Mouse (Mus musculus): Measurements from ENCODE around the gene Cd209g. TPM values are rescaled to one million over a fixed set of nuclear protein-coding genes. Genes with fewer than 3 reads are reported as not detected.
"Not testable (repeated sequence)": the region's sequence is repeated elsewhere in the genome, so short reads cannot be mapped to it uniquely, and the experiment has no call there.

Gene Cd209g
- 0.18 TPM in 1 of 2 replicates, not detected in the other for total RNA-seq (2021)
- long read RNA-seq: 0 reads

DNA sequence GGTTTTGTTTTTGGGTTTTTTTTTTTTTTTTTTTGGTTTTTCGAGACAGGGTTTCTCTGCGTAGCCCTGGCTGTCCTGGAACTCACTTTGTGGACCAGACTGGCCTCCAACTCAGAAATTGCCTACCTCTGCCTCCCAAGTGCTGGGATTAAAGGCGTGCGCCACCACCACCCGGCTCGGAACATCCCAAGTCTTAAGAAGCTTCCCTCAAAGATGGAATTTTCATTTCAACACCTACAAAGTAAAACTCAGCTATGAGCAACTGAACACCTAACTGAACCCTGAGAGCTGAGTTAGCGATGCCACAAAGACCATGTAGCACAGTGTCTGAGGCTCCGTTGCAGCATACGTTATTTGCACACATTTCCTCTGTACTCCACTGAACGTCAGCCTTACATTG lies at the start of gene Cd209g:
TSS of gene Cd209g (plus strand) at position 301 of the 400 bp plus-strand sequence.
- no peak for DNase-seq

DNA sequence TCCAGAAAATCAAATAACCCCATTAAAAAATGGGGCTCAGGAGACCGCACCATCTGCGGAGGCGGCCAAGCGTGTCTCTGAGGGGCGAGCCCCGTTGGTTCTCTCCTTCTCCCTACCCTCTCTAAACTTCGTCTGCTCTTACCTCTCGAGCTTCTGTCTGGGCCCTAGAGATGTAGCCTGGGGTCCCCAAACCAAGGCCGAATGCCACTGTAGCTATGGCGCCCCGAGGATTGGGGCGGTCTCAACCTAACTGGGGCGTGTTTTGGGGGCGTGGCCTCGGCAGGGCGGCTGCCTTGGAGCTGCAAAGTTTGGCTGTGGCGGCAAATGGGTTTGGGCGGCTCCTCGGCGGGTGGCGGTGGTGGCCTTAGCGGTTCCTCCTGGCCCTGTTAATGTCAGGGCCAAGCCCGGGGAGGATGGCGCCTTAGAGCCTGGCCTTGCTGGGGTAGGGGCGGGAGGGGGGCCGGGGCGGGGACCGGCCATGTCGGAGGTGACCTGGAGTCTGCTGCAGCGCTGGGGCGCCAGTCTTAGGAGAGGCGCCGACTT lies 46.6 kb upstream of the Cd209g start:
- not testable (repeated sequence) for DNase-seq

DNA sequence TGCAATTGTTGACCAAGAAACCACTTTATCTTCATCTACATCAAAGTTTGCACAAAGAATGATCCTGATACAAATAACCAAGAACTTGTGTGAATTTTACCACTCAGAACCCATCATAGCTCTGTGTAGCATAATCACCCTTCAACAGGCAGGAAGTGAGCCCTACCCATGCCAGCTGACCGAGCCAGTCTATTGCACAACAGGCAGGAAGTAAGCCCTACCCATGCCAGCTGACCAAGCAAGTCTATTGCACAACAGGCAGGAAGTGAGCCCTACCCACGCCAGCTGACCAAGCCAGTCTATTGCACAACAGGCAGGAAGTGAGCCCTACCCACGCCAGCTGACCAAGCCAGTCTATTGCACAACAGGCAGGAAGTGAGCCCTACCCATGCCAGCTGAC lies 45.4 kb upstream of the Cd209g start:
- not testable (repeated sequence) for DNase-seq

DNA sequence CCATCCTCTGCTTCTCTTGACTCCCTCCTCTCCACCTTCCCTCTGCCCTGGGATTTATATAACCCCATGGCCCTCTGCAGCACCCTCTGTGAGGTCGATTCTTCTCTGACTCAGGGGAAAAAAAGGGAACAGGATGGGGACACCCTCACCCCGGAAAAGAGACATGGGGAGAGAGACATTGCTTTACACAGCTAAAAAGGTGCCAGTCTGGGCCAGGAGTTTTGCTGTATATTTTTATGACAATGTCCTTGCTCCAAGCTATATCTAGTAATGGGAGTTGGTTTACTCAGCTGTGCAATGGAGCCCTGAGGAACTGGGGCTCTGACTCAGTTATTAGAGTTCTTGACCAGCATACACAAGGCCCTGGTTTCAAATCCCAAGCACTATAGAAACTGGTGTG lies 28.2 kb upstream of the Cd209g start, which contains the start of gene Cd209f:
TSS of gene Cd209f (minus strand) at position 101 of the 400 bp plus-strand sequence.
- DNase-seq: not testable (repeated sequence)

DNA sequence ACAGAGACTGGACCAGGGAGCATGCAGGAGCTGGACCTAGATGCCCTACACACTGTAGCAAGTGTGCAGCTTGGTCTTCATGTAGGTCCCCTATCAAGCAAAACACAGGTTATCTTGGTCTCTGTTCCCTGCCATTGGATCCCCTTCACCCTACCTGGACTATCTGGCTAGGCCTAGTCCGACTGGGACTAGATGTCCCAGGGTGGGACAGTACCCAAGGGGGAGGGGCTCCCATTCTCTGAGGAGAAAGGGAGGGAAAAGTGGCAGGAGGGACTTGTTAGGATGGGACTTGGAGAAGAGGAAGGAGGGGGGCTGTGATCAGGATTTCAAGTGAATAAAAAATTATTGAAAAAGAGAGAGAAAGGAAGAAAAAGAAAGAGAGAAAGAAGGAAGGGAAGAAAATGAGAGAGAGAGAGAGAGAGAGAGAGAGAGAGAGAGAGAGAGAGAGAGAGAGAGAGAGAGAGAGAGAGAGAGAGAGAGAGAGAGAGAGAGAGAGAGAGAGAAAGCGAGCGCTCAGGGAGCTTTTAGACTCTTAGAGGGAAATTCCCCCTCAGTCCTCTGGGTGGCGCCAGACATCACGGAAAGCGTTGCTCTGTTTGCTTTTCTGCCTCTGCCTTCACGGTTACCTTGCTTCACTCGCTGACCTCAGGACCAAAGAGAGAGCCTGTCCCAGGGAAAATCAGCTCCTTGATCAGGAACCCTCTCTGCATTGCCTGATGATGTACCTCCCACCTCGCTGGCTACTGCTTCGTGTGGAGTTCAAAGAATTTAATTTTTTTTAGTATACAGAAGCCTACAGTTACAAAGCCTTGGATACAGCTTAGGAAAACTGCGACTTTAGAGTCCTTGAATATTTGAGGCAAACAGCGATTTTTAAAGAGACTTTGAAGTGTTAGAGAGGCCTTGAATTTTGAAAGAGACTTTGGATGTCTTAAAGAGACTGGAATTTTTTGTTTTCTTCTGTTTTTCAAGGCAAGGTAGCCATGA lies 6.1 kb downstream of the Cd209g start:
- peak; percentile 81 for DNase-seq

DNA sequence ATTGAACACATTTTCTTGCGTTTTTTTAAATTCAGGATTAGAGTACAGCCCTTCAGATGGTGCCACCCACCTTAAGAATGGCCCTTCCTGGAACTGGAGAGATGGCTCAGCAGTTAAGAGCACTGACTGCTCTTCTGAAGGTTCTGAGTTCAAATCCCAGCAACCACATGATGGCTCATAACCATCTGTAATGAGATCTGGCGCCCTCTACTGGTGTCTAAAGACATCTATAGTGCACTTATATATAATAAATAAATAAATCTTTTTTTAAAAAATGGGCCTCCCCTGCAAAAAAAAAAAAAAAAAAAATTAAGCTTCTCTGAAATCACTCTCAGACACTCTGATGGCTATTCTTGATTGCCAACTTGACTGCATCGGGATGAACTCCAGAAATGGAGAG lies 7.8 kb downstream of the Cd209g start:
- no peak for DNase-seq

DNA sequence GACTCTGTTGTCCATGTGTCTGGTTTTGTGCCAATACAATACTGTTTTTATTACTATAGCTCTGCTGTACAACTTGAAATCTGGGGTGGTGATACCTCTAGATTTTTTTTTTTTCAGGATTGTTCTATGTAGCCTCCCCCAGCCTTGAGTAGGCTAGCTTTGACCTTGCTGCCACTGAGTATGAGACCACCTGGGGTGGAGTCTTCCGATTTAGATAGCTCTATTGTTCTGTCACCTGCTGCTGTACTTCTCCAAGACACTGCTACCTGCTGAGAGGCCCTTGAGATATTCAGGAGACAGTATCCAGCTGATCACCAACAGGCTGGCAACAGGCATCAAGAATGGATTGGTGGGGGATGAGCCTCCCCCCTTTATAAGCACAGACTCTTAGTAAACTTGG lies 13.4 kb downstream of the Cd209g start:
- DNase-seq: no peak

DNA sequence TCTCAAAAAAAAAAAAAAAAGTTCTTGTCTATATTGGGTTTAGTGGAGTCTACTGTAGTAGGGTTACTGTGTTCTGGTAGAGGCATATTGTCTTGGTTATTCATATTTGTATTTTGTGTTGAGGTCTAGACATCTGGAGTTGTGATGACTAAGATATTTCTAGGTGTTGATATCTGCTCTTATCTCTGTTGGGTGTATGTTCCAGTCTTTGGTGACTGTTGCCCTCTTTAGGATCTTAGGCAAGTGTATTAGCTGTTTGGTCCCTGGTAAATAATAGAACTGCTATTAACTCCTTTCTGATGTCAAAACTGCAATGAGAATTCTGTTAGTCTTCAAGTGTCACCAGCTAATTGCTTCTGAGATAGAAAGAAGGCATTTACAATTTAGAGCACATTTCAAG lies 21.0 kb downstream of the Cd209g start:
- no peak for DNase-seq

DNA sequence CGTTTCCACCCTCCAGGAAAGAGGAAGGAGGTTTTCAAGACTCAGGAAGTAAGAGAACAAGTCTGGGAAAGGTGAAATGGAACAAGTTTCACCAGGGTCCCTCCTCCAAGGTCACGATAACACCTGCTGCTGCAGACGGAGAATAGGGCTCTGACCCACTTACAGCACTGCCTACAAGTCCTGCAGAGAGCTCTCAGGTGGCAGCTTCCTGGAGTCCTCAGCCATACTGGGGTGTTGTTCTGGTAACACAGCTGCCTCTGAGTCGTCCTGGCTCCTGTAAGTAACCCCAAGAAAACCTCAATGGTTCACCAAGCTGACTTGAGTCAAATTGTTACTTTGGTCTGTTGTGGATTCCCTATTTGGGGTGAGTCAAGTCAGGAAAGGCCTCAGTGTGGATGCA lies 28.9 kb downstream of the Cd209g start:
- no peak for DNase-seq

DNA sequence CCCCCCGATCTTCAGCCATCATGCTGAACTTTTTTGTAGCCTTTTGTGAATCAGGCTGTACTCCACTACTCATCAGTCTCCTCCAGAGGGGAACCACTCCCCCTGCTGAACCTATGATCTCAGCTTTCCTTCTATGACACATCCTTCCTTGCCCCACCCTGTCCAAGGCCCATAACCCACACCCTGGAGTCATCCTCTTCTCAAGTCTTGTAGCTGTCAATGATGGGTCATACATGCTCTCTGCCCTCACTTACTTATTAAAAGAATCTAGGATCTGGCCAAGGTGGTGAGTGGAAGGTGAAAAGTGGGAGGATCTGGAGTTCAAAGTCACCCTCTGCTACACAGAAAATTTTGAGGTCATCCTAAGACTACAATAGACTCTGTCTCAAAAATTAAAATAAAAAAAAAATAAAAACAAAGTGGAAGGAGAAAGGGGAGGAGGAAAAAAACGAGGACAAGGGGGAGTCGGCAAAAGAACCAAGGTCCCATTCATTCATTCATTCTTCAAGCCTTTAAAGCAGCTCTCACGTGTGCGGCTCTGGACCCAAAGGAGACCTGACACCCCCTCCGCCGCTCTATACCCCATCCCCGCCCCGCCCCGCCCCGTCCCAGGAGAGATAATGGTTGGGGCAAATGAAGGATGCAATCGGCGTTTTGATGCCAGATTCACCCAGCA lies 31.4 kb downstream of the Cd209g start:
- no peak for DNase-seq

DNA sequence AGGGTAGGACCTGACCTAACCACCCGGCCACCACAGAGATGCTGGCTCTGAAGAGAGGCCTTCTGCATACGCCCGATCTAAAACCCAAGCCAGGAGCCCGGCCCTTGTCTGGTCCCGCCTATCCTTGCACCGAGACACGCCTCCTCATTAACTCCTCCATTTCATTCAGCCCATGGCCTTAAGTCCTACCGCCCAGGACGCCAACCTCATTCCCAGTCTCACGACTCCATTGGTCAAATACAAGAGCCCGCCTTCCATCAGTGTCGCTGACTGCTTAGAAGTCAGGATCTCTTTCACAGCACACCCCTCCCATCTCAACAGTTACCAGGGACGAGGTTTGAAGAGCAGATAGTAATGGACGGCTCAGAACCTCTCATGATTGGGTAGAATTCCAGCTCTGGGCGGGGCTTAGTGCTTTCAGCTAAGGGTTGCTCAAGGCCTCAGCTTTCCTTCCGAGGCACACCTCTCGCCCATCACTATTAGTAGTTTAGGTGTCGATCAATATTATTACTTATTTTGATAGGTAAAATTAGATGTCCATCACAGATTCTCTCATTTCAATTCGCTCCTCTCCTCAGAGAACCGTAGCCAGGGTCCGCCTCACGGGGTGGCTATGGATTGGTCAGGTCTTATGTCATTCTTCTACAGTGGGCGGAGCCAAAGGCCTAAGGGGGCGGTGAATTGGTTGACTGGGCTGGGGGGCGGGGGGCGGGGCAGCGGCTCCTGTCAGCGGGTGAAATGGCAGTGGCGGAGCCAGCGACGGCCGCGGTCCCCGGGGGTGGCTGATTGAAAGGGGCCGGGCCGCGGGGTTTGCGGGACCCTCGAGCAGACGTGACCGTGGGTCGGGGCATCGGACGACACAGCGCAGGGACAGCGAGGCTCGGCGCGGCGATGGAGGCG lies 32.2 kb downstream of the Cd209g start, which contains the start of gene Evi5l:
TSS of gene Evi5l (plus strand) at position 716 of the 900 bp plus-strand sequence.
- peak; percentile 93 for DNase-seq

DNA sequence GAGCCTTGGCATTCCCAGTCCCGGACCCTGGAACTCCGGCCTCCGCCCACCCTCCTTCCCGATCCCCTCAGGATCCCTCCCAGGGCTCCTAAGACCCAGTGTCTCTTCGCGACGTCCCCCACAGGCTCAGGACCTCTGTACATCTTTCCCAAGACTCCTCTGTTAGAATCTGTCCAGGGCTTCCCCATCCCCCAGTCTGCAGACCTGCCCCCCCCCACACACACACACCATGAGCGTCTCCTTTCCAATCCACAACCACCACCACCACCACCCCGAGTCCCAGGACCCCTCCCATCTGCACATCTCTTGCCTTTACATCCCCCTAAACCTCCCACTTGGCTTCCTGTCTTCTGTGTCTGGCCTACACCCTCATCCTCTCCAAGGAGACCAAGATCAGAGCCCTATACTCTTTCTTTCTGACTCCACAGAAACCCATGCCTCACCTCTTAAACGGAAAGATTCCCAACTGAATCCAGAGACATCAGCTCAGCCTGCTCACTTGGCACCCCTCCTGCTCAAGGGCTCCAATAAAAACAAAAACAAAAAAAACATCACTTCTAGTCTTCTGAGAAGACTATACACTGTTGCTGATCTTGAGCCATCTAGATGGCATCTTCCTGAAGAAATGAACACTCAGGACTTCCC lies 33.1 kb downstream of the Cd209g start:
- no peak for DNase-seq

DNA sequence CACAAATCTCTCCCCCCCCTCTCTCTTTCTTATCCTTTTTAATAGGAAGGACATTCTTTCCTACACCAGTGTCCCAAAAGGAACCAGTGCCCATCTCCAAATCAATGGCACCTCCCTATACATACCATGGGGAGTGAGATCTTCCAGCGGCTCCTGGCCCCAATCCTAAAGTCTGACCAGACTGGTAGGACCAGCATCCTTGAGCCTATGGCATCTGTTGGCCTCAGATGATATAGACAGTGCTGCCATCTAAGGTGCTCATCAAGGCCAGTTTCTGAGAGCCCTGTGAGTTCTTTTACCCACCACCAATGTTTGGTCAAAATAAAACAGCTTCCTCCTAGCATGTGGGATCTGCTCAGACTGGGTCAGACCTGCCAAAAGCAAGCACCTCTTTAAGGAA lies 34.0 kb downstream of the Cd209g start:
- no peak for DNase-seq

DNA sequence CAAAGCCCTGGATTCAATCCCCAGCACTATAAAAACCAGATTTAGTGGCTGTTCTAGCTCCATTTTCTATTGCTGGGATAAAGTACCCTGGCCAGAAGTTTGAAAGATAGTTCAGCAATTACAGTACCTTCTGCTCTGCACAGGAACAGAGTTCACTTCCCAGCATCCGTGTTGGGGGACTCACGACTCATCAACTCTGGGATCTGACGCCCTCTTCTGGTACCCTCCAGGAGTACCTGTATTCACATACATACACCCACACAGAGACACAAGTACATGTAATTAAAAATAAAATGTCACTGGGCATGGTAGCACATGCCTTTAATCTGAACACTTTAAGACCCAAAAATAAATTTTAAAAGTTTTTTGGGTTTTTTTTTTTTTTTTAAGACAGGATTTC lies 38.6 kb downstream of the Cd209g start:
- DNase-seq: no peak

DNA sequence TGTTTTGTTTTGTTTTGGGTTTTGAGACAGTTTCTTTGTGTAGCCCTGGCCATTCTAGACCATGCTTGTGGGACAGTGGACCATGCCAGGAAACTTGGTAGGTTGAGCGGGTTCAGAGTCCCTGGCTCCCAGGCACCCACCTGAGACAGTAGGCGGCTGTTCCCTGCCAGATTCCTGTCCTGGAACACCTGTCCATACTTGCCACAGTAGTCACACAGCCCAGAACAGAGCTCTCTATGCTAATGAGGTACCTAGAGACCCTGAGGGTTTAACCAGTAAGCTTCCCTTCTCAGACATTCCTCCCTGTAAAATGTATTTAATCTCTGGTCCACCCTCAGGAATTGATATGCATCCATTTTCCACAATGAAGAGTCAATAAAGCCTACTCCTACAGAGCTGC lies 40.1 kb downstream of the Cd209g start:
- no peak for DNase-seq

DNA sequence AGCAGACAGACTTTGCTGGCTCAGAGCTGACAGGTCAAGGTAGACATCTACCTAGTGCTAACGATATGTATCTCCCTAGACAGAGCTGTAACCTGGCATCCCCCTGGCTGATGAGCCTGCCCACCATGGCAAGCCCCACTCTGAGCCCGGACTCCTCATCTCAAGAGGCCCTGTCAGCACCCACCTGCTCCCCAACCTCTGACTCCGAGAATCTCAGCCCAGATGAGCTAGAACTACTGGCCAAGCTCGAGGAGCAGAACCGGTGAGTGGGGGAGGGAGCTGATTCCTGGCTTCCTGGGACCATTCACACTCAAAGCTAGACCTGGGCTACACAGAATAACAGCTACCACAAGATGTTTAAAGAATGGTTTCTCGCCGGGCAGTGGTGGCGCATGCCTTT lies 49.5 kb downstream of the Cd209g start:
- DNase-seq: no peak

DNA sequence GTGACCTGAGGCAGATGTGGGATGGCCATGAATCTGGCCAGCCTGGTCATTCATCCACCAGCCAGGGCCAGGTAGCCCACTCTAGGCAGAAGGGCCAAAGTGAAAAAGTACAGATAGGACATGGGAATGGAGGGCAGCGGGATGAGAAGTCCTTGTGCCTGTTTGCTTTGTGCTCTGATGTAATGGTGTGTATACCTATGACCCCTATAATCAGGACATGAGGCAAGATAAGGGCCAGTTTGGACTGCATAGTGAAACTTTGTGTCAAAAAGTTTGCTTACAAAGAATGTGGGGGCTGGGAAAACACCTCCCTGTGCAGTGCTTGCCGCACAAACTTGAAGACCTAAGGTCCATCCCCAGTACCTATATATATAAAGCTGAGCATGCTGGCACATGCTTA lies 52.3 kb downstream of the Cd209g start:
- no peak for DNase-seq

Data from adrenal gland, postnatal 25 days (tissue).